Mouse (Mus musculus) limb, embryonic 12.5 days (tissue): ENCODE measurements around the gene Them5. TPM values are rescaled to one million over a fixed set of nuclear protein-coding genes. Genes with fewer than 3 reads are reported as not detected.

ENCODE experiments used
- polyA plus RNA-seq: library from polyadenylated mRNA; unstranded; fragments of >200 nt; fragmentation: Nextera tagmentation; extraction: Ambion mirVana; gene quantifications from 2 replicates; pipeline ENCODE4 v1.2.1, GENCODE M21; 2016

Them5 gene
- polyA plus RNA-seq, 1 experiment from 2014 or later: 0.28 TPM

Other genes with a start within 250 kb of the Them5 start
- gene Gm10696, start 163.9 kb upstream of the Them5 start, polyA plus RNA-seq: not detected in 2 replicates
- gene Gm5286, start 145.4 kb upstream of the Them5 start, polyA plus RNA-seq: not detected in 2 replicates
- not detected in 2 replicates for gene Gm4778, start 78.1 kb upstream of the Them5 start, polyA plus RNA-seq
- 9.1 and 10.1 TPM in 2 replicates for gene Them4, start 32.0 kb upstream of the Them5 start, polyA plus RNA-seq
- gene C2cd4d, start 20.3 kb downstream of the Them5 start, polyA plus RNA-seq: 2.0 and 2.1 TPM in 2 replicates
- gene Rorc, start 30.7 kb downstream of the Them5 start, polyA plus RNA-seq: 1.1 TPM in 2 replicates
- 0.09 TPM in 1 of 2 replicates, not detected in the other for gene Lingo4, start 56.4 kb downstream of the Them5 start, polyA plus RNA-seq
- gene Tdrkh, start 71.2 kb downstream of the Them5 start, polyA plus RNA-seq: 8.5 and 8.6 TPM in 2 replicates
- gene Mrpl9, start 101.2 kb downstream of the Them5 start, polyA plus RNA-seq: 69.3 and 69.9 TPM in 2 replicates
- 0.33 and 0.34 TPM in 2 replicates for gene Oaz3, start 101.8 kb downstream of the Them5 start, polyA plus RNA-seq
- 2.2 and 2.7 TPM in 2 replicates for gene Celf3, start 136.2 kb downstream of the Them5 start, polyA plus RNA-seq
- gene Riiad1, start 138.2 kb downstream of the Them5 start, polyA plus RNA-seq: 1.1 and 2.8 TPM in 2 replicates
- 58.7 and 64.1 TPM in 2 replicates for gene Snx27, start 240.6 kb downstream of the Them5 start, polyA plus RNA-seq